Mouse (Mus musculus) spleen, adult 2 months (tissue): Measurements from ENCODE around the gene Trmt1.

Experiments
- CTCF ChIP-seq: fragments of 200-500 bp; IDR thresholded peaks from 2 replicates; pipeline ENCODE4 v1.5.1; 2011; ENCODE audit warnings: mild to moderate bottlenecking, inconsistent platforms; ENCODE audit not compliant: insufficient read depth, insufficient read length, insufficient replicate concordance; ENCODE audit errors: extremely low read depth
- POLR2A ChIP-seq: fragments of 200-500 bp; IDR thresholded peaks from 2 replicates; pipeline ENCODE4 v1.6.1; 2011; ENCODE audit warnings: low read depth, low read length, inconsistent platforms

DNA sequence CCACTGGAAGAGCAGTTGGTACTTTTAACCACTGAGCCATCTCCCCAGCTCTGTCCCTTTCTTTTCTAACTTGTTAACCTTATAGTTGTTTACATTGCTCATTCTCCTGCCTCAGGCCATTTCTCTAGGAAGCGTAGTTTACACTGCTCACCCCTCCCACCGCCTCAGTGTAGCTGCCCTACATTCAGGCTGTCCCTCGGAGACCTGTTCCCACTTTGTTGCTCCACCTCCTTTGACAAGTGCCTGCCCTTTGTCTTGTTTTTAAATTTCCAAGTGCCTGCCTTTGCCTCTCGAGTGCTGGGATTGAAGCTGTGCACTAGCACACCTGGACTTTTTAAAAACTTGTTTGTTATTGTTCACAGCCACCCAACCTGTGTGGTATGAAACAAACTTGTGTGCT lies 7.2 kb downstream of the Trmt1 start:
- no peak for TF ChIP-seq CTCF
- TF ChIP-seq POLR2A, result no peak
